Mouse (Mus musculus) layer of hippocampus, adult 18-20 months (tissue): ENCODE measurements around the gene Nr2c1. TPM values are rescaled to one million over a fixed set of nuclear protein-coding genes. Genes with fewer than 3 reads are reported as not detected.
A peak's percentile ranks its signal among the peaks of the same experiment; 100 is the strongest.

Source experiments
- DNase-seq, 2 experiments: peaks; one replicate each; pipeline ENCODE4 v3.0.0; 2022; ENCODE audit warnings: low spot score in 2 of 2
- long read RNA-seq: library from polyadenylated mRNA; stranded (forward); transcript quantifications from one replicate; pipeline ENCODE4 v2.0.0, GENCODE M21; 2021
- total RNA-seq, 2 experiments: library from RNA; stranded (reverse); gene quantifications; 2 replicates each; pipeline ENCODE4 v1.2.3; 2021

Gene Nr2c1
- 1 to 10 TPM; 8.1 to 8.7 TPM for total RNA-seq
- long read RNA-seq, transcript Nr2c1-203 (14 exons, 3,732 nt) = major isoform, 5 of 8 reads
- long read RNA-seq, partial matches to known transcripts = 0 of 8 reads
- long read RNA-seq, other reads (novel, unspliced or antisense) = 3 of 8 reads

DNA sequence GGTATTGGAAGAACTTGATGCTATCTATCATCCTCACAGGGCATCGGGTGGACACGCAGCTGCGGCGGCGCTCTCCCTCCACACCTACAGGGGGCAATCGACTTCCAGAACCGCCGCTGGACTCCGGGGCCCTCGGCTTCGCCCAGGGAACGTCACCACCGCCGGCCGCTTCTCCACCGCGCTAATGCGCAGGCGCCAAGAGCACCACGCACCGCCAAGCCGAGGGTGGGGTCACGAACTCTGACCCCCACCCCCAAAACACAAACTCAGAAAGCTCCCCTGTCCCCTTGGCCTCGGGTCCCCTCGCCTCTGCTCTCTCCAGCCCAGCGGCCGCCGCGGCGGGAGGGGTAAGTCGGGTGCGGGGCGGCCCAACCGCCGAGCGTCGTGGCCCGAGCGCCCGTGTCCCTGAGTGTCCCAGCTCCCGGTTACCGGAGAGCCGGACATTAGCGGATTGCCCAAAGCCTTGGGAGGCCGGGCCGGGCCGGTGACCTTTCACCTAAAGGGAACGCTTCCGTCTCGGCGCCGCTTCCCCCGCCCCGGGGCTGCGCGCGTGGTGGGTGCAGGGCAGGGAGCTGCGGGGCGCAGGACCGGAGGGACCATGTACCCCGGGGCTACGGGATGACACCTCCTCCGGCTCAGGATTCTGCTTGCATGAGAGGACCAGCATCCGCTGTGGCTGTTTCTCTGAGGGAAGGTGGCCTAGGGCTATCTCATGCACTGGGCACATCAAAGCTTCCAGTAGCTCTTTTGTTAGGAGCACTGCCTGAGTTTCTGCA is at the start of gene Nr2c1:
TSS of gene Nr2c1 (plus strand) at position 268 of the 776 bp plus-strand sequence.
- DNase-seq = peak; percentile 89 to 95

GRCm38 (mm10) chr10:94098100-94098499 is 49.7 kb upstream of the Nr2c1 start:
- no peak for DNase-seq

GRCm38 (mm10) chr10:94105498-94105897 is 42.3 kb upstream of the Nr2c1 start:
- no peak for DNase-seq

DNA sequence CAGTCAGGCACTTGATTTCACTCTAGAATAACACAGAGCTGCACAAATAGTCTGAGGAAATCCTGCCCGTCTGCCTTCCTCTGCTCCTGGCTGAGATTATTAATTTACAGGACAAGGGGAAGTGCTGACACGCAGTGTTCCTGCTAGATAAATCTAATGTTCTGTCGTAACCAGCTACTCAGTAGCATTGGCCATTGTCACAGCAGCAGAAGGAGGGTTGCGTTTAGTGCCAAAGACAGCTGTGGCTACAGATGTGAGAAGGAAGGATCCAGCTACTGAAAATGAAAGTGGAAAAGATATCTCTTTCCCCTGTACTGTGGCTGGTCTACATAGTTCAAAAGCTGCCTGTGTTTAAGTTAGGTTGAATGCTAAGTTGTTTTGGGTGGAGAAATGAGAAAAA is 40.7 kb upstream of the Nr2c1 start:
- DNase-seq = no peak

GRCm38 (mm10) chr10:94107607-94108006 is 40.2 kb upstream of the Nr2c1 start:
- no peak for DNase-seq

GRCm38 (mm10) chr10:94108791-94109190 is 39.0 kb upstream of the Nr2c1 start:
- no peak for DNase-seq

DNA sequence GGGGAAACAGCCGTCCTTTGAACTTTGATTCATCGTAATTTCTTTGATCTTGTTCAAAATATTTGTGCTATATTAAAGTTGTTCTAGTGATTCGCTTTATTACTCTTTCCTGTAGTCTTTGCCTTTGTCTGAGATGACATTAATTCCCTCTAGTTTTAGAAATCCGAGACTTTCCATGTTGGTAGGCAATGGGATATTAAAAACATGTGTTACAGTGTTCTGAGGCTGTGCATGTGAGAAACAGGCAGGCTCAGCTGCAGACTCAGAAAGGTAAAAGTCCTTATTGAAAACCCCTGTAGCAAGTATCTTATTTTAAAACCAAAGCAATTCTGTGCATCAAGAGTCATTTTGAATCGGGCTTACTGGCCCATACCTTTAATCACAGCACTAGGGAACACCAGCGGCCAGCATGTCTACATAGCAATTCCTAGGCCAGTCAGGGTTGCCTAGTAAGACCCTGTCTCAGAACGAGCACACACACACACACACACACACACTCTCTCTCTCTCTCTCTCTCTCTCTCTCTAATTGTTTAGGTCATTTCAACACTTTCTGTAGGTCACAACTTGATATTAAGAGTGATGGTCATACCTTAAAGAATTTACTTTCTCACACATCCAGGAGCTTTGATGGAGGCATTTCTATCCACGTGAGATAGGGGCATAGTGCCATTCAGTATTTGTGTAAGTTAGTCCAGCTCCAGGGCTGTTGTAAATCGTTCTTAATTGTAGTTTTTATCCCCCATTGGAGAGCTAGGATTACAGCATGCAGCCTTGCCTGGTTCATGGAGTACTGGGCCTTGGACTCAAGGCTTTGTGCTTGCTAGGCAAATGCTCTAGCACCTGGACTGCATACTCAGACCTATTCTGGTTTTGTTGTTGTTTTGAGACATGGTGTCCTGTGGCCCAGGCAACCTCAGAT is 36.7 kb upstream of the Nr2c1 start:
- no peak for DNase-seq

GRCm38 (mm10) chr10:94112207-94112606 is 35.6 kb upstream of the Nr2c1 start:
- no peak for DNase-seq

GRCm38 (mm10) chr10:94115893-94116599 is 31.8 kb upstream of the Nr2c1 start:
- DNase-seq = peak; percentile 59 to 91

DNA sequence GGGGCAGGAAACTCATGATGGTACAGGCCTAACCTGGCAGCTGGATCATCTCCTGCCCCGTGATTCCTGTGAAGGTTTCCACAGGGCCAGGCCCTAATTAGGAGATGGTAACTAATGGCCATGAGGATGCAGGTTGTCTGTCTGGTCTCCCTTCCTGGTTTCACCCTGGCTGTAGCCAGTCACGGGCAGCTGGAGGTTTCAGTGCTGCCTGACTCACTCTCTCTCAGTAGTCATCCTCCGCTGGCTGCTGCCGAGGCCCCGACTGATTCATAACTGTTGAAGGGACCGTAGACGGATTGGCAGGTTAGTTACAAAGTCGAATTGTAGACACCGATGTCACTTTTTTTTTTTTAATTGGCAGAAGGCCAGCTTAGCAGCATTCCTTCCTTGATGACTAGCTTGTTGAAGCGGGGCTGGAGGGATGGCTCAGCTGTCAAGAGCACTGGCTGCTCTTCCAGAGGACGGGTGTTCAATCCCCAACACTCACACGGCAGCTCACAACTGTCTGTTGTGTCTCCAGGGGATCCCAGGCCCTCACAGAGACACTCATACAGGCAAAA is 31.0 kb upstream of the Nr2c1 start:
- DNase-seq = no peak

DNA sequence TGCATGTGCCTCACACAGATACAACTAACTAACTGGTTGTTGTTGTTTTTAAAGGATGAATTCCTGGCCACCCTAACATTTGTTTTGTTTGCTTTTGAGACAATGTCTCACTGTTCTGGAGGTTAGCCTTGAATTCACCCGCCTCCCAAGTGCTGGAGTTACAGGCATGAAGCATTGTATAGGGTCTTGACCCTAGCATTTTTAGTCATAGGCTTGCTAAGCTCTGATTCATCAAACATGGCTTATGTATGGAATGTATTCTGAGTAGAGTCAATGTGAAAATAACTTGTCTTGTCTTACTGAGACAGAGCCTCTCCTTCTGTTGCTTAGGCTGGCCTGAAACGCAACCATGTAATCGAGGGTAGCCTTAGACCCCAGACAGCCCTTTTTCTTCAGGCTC is 29.9 kb upstream of the Nr2c1 start:
- DNase-seq = no peak

GRCm38 (mm10) chr10:94118993-94119392 is 28.8 kb upstream of the Nr2c1 start:
- no peak for DNase-seq

- no peak for DNase-seq
Observed at GRCm38 (mm10) chr10:94120676-94121075, 27.1 kb upstream of the Nr2c1 start.

DNA sequence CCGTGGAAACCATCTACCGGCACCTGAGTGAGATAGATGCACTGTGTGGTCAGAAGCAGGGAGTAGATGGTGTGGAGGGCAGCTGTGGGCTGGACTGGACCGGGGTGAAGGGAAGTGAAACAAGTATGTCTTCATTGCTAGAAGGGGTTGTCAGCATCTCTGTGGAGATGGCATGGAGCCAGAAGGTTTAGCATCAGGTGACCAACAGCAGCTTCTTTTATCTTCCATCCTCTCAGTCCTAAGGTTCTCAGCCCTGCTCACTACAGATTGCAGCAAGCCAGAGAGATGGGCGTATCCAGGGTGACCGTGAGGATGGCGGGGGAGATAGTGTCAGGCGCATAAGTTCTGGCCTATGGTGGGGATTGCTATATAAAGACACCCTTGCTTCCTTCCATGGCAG is 25.2 kb upstream of the Nr2c1 start:
- no peak for DNase-seq

DNA sequence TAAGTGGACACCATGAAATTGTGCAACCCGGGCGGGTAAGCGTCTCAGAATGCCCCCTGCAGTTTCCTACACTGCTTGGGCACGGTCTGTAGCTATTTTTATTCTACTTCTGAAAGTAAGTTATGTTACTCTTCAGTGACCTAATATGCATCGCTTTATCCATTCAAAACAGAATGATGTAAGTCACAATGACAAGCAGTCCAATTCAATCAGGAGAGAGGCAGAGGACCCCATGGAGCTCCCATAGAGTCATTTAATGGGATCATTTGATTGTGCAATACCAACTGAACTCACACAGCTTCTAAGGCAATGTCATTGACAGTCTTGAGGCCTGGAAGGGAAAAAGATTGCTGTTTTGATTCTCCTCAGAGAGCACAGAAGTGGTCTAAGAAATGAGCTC is 24.2 kb upstream of the Nr2c1 start:
- no peak for DNase-seq

- no peak for DNase-seq
Observed at GRCm38 (mm10) chr10:94124376-94124775, 23.4 kb upstream of the Nr2c1 start.

DNA sequence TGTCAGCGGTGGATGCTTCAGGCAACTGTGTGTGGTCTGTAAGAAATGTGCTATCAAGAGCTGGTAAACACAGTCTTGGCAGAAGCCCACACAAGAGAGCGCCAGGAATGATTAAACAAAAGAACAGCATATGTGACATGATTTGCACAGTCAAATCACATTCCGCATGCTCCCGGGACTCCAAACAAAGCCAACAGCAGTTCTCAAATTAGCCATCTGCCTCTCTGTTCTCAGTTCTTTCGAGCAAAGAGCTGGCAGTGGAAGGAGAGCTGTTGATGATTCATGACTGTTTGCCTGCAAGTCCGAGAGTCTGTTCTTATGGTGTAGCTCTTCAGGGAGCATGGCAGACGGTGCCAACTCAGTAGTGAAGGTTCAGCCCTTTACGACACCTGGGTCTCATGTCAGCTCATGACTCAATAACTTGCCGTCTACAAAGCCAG is 18.1 kb upstream of the Nr2c1 start:
- peak; percentile 85 to 95 for DNase-seq

- DNase-seq = no peak
Observed at GRCm38 (mm10) chr10:94133081-94133480, 14.7 kb upstream of the Nr2c1 start.

- no peak for DNase-seq
Observed at GRCm38 (mm10) chr10:94133674-94134073, 14.1 kb upstream of the Nr2c1 start.

DNA sequence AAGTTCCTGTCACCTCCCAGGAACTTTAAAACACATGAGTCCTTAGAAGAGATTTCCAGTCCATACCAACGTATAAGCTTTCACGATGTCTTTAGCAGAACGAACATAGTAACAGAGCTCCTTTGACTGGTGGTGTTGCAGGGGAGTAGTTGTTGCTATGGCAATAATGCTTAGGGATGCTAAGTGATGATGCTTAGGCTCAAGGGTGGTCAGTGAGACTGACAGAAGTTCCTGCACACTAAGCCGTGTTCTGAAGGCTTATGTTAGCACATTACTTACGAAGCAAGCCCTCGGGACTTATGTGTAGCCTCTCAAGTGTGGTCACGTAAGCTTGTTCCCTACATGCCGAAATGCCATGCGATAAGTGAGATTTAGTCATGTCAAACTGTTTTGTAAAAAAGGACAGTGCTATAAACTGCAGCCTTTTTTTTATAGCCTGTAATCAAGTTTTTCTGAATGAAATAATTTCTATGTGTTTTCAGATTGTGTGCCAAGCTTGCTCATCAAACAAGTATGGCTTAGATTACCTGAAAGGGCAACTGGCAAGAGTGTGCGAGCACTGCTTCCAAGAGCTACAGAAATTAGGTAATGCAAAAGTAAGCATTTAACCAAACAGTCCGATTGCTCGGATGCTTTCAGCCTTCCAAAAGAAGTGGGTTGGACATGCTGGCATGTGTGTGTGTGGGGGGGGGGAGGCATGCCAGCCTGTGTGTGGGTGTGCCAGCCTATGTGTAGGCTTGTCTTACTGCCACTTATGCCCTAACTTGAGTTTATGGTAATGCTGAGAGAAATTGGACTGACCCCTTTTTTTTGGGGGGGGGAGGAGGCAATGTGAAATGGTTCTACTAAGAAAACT is 13.1 kb upstream of the Nr2c1 start:
- DNase-seq = peak; percentile 21 to 63
